Mouse (Mus musculus) small intestine, adult 2 months (tissue): Measurements from ENCODE around the gene Ddx1. TPM values are rescaled to one million over a fixed set of nuclear protein-coding genes. Genes with fewer than 3 reads are reported as not detected.

Experiments used
- H3K27ac ChIP-seq: fragments of 200-500 bp; 2 replicates; pipeline ENCODE4 v1.5.1; 2012; ENCODE audit warnings: low read depth, low read length, control low read depth, inconsistent platforms; ENCODE audit not compliant: insufficient read depth
- H3K27me3 ChIP-seq: fragments of 200-500 bp; 2 replicates; pipeline ENCODE4 v1.6.1; 2012; ENCODE audit warnings: mild to moderate bottlenecking, moderate library complexity, low read length, inconsistent platforms; ENCODE audit not compliant: control insufficient read depth, insufficient read depth
- H3K36me3 ChIP-seq: fragments of 200-500 bp; 2 replicates; pipeline ENCODE4 v1.6.1; 2012; ENCODE audit warnings: mild to moderate bottlenecking, low read length, control low read depth, inconsistent platforms; ENCODE audit not compliant: control insufficient read depth, insufficient read depth
- H3K4me1 ChIP-seq: fragments of 200-500 bp; 2 replicates; pipeline ENCODE4 v1.6.1; 2012; ENCODE audit warnings: low read length, inconsistent platforms, mixed read lengths; ENCODE audit not compliant: control insufficient read depth, insufficient read depth, insufficient read length
- H3K4me3 ChIP-seq: fragments of 200-500 bp; 2 replicates; pipeline ENCODE4 v1.5.1; 2012; ENCODE audit warnings: low read depth, mild to moderate bottlenecking, control low read depth, inconsistent platforms, low read length, moderate library complexity
- CTCF ChIP-seq: fragments of 200-500 bp; IDR thresholded peaks from 2 replicates; pipeline ENCODE4 v1.5.1; 2012; ENCODE audit warnings: low read depth, mild to moderate bottlenecking, control low read depth, inconsistent platforms, low read length, moderate library complexity, mixed read lengths; ENCODE audit not compliant: insufficient replicate concordance, insufficient read length; ENCODE audit errors: extremely low read depth
- POLR2A ChIP-seq: fragments of 200-500 bp; IDR thresholded peaks from 2 replicates; pipeline ENCODE4 v1.6.1; 2012; ENCODE audit warnings: low read depth, mild to moderate bottlenecking, control low read depth, inconsistent platforms, low read length, moderate library complexity
- WGBS: fragments of 180-500 bp; shearing (Covaris S2); methylation state at CpG from one replicate; pipeline ENCODE4 v1.1.7; 2018; 5-methylcytosine and 5-hydroxymethylcytosine counted together
- polyA plus RNA-seq: library from polyadenylated mRNA; depleted of rRNA; stranded (reverse); fragments of >200 nt; gene quantifications from 2 replicates; pipeline ENCODE4 v1.2.3, GENCODE M21; 2012; rRNA removed

Ddx1 gene
- polyA plus RNA-seq, 1 experiment: 2.5 TPM

DNA sequence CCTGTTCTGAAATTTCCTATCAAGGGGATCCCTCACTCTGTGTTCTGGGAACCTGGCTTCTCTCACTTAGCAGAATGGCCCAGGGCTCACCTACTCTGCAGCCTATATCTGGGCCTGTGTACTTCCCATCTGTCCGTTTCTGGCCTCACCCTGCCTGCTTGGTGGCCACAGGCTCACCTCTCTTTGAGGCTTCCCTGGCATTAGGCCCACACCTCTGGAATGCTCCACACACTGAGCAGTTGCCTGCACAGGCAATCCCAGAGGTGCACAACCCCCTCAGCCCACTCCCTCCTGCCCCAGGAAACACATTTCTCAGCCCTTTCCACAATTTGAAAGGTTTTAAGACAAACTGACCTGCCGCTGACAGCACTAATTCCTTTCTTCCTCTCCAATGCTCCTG is 72.9 kb downstream of the Ddx1 start:
- Histone ChIP-seq H3K27me3 (no peaks in the 10 kb centered on the region), H3K4me3 (no peak overlapping the region), H3K27ac (no peak overlapping the region), H3K4me1 (peaks cover 3% of the 10 kb centered on the region), H3K36me3 (no peaks in the 10 kb centered on the region)
- 62% methylated on average over 2 of the region's 2 CpGs for WGBS
- TF ChIP-seq CTCF: no peak
- no peak for TF ChIP-seq POLR2A

DNA sequence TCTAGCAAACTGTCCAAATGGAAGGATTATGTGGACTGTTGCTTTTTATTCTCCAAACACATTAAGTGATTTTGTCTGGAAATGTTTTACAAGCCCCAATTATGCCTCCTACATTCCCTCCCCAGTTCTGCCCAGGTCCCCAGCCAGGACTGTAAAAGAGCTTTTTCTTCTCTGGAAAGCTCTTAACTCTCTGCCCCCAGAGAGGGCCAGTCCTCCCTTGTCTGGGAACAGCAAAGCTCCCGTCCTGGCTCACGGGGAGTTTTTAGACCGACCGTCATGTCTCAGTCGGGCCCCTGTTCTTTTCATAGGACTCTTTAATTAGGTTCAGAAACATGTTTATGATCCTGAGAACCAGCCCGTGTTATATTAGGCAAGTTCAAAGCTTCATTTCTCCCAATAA is 75.0 kb downstream of the Ddx1 start:
- no peaks in the 10 kb centered on the region for H3K36me3 ChIP-seq
- TF ChIP-seq POLR2A (no peak), CTCF (no peak)
- WGBS: 69% methylated on average over 6 of the region's 6 CpGs
- no peaks in the 10 kb centered on the region for H3K4me1 ChIP-seq
- no peak overlapping the region for H3K27ac ChIP-seq
- no peak overlapping the region for H3K4me3 ChIP-seq
- no peaks in the 10 kb centered on the region for H3K27me3 ChIP-seq

DNA sequence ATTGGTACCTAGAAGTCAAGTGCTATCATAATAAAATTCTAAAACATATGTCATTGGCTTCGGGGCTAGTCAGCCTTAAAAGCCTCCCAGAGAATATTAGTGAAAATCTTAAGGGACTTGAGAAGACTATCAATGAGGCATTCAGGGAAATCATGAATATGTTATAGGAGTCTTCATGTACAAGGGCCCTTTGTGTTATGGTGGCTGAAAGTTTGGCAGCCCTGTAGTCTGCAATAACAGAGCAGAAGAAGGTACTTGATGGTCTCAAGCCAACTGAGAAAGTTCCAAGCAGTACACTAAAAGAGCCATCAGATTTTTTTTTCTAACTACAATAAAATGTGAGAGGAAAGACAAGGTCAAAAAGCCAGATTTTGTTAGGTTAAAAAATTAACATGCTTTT is 80.9 kb downstream of the Ddx1 start:
- TF ChIP-seq POLR2A (no peak), CTCF (no peak)
- 75% methylated on average over 1 of the region's 1 CpGs for WGBS

DNA sequence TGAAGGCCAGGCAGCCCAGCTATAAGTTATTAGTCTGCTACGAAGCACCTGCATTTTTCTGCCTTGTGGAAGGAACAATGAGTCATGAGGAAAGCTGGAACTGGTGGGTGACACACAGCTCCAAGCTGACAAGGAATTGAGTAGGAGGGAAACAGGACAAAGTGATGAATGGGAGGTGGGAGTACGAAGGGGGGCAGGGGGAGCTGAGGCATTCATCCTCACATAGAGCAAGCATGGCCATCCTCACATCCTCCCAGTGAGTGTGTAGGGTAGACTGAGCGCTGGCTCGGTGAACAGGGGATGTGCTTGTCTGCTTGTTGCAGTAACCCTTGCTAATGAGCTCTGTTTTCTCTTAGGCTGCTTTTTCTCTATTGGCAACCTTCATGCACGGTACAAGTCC is 81.9 kb downstream of the Ddx1 start:
- TF ChIP-seq CTCF (no peak), POLR2A (no peak)
- Histone ChIP-seq H3K27me3 (no peaks in the 10 kb centered on the region), H3K4me1 (no peaks in the 10 kb centered on the region), H3K4me3 (no peak overlapping the region), H3K36me3 (no peaks in the 10 kb centered on the region), H3K27ac (no peak overlapping the region)
- 83% methylated on average over 5 of the region's 5 CpGs for WGBS

More for the DNA sequence above, 80.9 kb downstream of the Ddx1 start:
- Histone ChIP-seq H3K27me3 (no peaks in the 10 kb centered on the region), H3K4me3 (no peak overlapping the region), H3K27ac (no peak overlapping the region), H3K36me3 (no peaks in the 10 kb centered on the region), H3K4me1 (no peaks in the 10 kb centered on the region)

Other genes starting within 250 kb of the Ddx1 start
- 12.5 and 17.2 TPM in 2 replicates for gene Nbas, start 19.9 kb upstream of the Ddx1 start, polyA plus RNA-seq